Mouse (Mus musculus): Measurements from ENCODE around the gene Gm20914.
"Not testable (repeated sequence)": the region's sequence is repeated elsewhere in the genome, so short reads cannot be mapped to it uniquely, and the experiment has no call there.

The Gm20914 gene

DNA sequence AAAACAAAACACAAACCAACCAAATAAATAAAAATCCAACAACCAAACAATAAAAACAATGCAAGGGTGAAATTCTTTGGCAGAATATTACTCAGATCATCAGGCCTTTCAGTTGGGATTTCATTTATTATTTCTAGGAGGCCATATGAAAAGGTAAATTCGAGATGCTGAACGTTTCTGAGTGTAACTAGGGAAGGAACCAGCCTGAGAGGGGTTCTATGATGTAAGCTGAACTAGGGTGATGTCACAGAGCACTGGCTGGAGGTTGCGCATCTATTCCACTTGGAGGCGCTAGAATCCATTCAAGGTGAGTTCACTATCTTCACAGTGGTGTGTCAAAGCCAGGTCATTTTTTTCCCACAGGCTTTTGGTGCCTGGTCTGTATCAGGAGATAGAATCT is at the start of gene Gm20914:
TSS of gene Gm20914 (plus strand) at position 301 of the 400 bp plus-strand sequence.
- not testable (repeated sequence) for DNase-seq (ENCODE audit: low spot score)

Measured in ovary, postnatal 14 days (tissue).